Mouse (Mus musculus) c-Kit-positive CD71-positive TER-119-positive erythroid progenitor cells, embryonic 14.5 days (primary cell): ENCODE data around the gene Lrrc28.

Experiments used
- DNase-seq: peaks from one replicate; pipeline ENCODE4 v3.0.0-alpha.2; 2013; ENCODE audit warnings: low spot score

The Lrrc28 gene

DNA sequence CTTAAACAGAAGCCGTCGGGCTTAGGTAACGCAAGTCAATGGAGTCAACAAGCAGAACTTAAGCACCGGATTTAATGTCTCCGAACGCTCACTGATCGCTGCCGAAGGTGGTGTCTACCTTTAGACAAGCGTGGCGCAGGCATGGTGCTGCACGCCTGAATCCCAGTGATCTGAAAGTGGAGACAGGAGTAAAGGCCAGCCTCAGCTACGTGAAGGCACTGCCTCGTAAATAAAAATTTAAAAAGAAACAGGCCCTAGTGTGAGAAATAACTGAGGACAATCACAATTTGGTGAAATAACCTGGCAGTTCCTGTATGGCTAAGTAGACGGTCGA lies 580 bp upstream of the Lrrc28 start:
- DNase-seq: no peak

DNA sequence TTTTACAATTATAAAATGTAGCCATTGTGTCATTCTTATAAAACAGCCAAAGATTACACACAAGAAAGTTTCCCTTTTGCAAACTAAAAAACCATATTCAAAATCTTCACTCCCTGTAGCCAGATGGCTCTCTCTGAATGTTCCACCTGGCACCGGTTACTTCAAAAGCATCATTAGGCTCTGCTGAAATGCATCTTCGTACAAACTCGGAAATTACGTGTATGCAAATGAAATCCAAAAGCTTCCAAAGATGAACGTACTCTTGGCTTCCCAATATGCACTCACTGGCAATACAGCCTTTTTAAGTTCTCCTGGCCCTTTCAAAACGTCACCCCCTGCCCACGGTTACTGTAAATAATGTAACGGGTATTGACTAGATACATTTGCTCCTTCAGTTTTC lies 777 bp downstream of the Lrrc28 start:
- no peak for DNase-seq

DNA sequence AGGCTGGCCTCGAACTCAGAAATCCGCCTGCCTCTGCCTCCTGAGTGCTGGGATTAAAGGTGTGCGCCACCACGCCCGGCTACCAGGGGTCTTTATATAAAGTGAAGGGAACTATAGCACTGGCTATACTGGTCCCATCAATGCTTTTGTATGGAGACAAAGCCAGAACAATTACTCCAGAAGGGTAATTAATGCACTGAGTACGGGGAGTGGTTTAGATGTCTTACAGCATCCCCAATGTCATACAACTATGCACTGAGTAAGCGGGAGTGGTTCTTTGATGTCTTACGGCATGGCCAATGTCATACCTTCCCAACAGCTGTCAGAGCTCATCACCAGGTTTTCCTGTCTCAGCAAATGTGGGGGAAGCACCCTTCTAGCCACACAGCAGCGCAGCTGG lies 2.1 kb downstream of the Lrrc28 start:
- no peak for DNase-seq

DNA sequence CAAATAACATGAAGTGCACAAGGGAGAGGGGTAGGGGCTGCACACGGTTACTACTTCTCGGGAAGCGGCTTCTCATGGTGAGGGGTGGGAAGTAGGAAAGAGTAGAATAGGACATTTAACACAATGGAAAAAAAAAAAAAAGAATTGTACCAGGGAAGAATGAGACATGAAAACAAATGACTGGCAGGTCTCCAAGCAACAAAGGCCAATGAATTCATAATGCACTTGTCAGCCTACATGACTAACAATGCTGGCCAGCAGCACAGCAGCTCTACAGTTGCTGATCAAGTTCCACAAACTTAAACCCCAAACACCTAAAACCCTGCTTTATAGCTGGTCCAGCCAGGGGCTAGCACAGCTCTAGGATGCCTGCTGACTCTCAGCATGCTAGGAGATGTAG lies 6.1 kb downstream of the Lrrc28 start:
- DNase-seq: no peak

DNA sequence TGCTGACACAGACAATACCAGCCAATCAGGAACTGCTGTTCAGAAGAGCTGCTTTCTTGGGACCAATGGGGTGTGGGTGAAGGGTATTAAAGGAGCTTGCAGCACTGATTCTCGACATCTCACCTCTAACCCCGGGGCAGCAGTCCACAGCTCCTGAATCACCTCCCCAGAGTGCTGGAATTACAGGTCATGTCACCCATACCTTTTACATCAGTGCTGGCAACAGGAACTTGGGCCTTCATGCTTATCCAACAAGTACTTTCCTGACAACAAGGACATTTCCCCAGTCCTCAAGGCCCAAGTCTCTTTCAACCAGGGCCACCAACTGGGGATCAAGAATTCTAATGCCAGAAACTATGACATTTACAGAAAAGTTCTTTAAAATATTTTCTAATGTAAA lies 8.9 kb downstream of the Lrrc28 start:
- DNase-seq: no peak

DNA sequence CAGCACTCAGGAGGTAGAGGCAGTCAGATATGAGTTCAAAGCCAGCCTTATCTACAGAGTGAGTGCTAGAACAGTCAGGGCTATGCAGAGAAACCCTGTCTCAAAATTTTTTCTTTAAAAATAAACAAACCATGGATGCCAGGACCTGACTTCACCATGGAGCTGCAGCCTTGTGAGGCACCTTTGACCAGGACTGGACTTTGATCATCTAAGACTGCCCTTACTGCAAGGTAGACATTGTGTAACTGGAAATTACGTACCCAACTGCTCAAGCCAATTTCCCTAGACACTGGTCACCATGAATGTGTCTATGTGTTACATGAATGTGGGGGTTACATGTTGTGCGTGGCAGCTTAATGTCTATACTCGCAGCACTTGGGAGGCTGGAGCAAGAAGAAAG lies 10.9 kb downstream of the Lrrc28 start:
- DNase-seq: no peak

DNA sequence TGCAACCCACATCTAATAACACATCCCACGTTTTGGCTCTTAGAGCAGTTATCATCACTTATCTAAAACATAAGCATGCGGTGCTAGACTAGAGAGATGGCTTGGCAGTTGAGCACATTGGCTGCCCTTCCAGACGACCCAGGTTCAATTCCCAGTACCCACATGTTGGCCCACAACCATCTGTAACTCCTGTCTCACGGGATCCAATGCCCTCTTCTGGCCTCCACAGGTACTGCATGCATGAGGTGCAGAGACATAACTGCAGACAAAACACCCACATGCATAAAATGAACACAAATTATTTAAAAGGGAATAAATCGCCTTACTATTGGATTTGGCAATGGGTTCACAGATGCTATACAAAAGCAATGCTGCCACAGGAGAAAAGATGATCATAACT lies 12.7 kb downstream of the Lrrc28 start:
- DNase-seq: no peak

DNA sequence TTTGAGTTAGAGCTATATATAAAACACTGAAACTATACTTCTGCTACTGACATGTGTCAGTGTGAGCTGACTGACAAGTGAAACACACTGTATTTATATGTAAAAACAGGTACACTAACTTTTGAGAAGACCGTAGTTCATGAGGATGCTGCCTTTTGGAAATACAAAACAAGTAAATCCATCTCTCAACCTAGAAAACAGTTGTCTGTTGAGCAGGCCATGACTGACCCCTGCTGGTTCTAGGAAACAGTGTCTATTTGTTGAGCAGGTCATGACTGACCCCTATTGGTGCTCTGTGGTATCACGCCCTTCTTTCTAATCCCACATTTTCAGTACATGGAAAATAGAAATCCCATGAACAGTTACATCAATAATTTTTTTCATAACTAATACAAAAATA lies 14.3 kb downstream of the Lrrc28 start:
- peak; percentile 62 for DNase-seq

DNA sequence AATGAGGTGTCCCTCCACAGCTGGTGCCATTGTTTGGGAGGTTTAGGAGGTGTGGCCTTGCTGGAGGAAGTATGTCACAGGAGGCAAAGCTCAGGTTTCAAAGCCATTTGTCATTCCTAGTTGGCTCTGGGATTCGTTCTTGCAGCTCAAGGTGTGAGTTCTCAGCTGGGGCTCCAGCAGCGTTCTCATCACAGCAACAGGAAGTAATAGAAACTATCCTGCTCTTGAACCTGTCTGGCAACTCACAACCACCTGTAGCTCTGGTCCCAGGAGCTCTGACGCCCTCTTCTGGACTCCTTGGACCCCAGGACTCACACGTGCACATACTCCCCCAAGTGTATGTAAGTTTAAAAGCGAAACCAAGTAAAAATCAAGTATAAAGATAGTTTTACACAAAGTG lies 15.4 kb downstream of the Lrrc28 start:
- DNase-seq: no peak

DNA sequence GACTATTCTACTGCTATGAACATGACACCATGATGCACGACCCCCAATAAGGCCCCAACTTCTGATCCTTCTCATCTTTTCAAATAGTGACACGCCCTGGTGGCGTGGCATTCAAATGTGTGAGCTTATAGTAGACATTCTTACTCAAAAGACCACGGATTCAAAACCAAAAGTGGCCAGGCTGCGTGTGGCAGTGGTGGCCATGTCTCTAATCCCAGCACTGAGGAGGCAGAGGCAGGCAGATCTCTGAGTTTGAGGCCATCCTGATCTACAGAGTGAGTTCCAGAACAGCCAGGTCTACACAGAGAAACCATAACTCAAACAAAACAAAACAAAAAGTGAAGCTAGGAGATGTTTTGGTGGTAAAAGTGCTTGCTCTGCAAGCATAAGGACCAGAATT lies 18.4 kb downstream of the Lrrc28 start:
- no peak for DNase-seq

DNA sequence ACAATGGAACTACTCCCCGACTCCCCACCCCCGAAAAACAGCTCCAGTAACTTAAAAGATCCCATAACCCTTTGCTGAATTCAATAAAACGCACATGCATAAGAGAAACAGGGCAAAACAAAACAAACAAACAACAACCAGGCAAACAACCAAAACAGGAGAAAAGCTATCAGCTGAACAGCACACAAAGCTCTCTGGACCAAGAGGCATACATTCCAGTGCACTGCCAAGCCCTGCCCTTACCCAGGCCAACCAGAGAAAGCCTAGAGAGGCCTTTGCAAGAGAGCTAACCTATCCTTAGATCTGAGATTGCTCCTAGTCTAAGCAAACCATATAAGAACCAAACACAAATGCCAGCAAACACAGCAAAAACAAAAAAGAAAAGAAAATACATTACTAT lies 22.9 kb downstream of the Lrrc28 start:
- DNase-seq: no peak

DNA sequence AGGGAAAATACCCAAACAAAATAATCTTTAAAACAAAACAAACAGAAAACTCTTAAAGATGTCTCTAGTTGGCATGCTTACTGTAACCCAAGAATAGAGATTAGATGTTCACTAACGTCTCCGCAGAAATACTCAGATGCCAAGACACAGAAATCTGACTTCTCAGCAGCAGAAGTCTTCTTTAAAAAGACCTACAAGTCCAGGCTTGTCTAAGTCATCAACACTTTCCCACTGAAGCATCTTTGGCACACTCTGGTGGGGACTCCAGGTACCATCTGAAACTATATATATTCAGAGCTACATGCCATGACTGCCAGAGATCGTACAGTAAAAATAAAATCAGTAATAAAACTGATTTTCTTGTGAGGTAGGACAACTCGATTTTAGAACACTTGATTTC lies 25.2 kb downstream of the Lrrc28 start:
- no peak for DNase-seq

DNA sequence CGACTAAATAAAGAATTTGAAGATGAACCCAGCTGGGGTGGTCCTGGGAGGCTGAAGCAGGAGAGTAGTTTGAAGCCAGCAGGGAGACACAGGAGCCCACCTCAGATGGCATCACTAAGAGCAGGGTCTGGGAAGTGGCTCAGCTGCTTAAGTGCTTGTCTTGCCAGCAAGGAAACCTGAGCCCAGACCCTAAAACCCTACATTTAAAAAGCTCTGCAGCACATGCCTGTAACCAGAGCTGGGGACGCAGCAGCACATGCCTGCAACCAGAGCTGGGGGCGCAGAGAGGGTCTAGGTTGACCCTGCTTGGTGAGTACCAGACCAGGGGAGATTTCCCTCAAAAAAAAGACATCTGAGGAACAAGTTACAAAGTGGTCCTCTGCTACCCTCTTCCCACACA lies 26.8 kb downstream of the Lrrc28 start:
- no peak for DNase-seq

DNA sequence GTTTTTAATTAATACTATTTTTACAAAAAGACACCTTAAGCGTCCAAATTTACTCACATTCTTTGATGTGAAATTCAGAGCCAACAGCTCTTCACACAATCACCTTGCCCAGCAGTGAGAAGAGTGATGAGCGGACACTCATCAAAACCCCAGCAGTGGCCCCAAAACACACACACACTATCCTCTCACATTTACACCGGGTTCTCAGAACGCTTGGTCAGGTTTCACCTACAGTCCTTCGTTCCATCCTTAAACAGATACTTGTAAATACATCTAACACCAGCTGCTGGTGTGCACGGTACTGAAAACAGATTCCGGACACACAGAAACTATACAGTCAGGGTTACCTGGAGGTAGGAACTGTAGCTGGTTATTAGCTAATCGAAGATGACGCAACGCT lies 27.4 kb downstream of the Lrrc28 start:
- DNase-seq: no peak

DNA sequence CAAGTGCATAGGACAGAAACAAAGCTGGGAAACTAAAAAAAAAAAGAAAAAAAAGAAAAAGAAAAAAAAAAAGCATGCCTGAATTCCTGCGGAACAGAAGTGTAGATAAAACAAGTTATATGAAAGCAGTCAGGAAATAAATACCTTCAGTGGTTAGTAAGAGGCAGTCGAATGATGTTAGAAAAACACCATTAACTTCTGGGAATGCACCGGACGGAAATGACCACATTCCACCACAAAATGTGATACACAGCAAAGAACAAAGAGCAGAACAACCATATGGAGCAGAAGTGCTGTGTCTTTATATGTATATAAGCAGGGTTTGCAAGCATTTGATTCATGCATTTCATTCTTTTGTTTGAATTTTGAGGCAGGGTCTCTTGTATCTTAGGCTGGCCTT lies 28.2 kb downstream of the Lrrc28 start:
- DNase-seq: no peak

DNA sequence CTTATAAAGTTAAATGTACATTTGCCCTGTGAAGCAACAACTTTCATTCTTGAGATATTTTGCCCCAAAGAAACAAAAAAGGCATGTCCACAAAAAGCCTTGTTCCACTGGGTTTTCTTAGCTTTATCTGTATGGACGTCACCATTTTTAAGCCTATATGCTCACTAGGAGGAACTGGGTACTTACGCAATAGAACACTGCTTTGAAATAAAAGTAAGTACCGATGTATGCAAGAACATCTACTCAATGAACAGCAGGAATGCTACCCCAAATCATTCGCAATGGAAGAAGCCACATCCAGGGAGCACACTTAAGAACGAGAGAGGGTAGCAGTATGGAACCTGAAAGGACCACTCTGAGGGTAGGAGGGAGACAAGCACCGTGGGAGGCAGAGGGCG lies 30.6 kb downstream of the Lrrc28 start:
- no peak for DNase-seq

DNA sequence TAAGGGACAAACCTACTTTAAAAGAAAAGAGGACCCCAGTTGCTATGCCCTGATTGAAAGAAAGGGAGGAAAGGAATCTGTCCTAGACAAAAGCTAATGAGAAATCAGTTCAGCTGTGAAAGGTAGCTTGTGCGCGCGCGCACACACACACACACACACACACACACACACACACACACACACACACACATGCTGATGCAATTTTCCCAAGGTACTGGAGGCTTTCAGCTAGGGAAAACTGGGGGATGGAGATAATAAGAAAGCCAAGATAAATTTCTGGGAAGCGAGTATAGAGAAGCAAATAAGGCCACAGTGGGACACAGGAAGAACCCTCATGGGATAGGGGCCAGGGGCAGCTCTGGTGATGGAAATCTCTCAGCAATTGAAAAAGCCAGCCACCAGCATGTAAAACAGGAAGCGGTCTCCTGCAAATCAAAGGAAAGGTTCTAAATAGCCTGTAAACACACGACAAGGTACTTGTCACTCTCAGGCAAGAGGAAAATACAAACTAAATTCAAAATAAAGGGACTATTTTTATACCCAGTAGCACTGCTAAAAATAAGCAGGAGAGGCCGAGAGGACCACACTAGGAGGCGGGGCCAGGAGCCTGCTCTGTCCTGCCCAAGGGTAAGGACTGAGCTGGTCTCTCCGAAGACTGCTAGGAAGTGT lies 31.1 kb downstream of the Lrrc28 start:
- DNase-seq: no peak

DNA sequence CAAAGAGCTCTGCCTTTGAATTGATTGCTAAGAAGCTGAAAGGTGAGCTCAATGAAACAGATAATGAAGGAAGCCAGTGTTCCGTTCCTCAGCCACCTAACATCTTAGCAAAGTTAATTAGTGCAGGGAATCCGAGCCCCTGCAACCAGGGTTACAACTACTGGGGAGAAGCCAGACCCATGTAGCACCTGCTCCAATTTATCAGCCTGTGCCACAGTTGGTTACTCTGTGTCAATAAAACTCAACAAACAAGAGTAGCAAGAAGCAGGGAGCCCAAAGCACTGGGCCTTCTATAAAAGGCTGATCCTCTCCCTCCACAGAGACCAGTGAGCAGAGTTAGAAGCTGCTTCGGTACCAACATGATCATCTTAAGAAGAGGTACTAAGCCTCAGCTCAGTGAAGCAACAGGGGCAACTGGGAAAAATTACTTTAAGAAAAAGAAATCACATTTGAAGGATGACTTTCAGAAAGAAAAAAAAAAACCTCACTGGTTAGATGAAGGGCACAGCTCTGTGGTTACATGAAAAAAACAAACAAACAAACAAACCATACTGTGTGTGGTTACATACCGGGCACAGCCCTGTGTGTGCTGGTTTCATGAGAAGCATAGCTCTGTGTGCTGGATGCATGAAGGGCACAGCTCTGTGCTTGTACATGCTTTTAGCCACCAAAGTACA lies 36.6 kb downstream of the Lrrc28 start:
- DNase-seq: no peak

DNA sequence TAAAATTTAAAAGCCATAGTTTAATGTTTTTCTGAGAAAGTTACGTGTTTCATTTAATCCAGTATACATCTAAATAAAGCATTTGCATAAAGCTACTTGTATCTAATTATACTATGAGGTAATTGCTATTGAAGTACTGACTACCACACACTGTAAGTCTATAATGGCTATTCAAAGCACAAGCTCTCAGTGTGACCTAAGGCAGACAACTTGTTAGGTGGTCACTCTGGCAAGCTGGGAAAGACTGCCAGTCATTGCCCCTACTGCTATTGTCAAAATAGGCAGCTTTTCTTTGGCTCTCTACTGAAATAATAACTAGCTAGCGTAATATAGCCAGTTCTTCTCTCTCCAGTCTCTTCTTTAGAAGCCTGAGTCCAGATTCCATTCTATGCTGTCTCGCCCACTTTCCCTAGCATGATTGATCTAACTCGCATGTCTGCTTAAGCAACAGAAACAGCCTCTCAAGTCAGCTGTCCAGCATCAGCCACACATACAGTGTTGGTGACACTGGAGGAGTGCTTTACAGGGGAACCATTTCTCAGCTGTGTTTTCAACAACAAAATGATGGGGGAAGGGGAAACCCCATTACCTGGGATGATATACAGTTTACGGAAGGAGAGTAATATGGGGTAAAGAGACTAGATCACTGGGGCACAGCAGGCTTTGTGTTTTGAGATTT lies 37.3 kb downstream of the Lrrc28 start:
- no peak for DNase-seq

DNA sequence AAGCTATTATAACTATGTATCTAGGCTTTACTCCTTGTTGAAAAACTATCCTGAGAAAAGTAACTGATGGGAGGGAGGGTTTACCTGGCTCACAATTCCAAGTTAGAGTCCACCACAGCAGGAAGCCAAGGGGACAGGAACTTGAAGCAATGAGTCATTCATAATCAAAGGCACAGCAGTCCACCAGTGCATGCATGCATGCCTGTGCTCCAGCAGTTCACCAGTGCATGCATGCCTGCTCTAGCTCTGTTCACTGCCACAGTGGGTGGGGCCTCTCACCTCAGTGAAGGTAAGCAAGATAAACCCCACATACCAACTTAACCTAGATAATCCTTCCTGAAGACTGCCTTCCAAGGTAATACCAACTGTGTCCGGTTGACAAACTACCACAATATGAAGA lies 38.8 kb downstream of the Lrrc28 start:
- DNase-seq: no peak

DNA sequence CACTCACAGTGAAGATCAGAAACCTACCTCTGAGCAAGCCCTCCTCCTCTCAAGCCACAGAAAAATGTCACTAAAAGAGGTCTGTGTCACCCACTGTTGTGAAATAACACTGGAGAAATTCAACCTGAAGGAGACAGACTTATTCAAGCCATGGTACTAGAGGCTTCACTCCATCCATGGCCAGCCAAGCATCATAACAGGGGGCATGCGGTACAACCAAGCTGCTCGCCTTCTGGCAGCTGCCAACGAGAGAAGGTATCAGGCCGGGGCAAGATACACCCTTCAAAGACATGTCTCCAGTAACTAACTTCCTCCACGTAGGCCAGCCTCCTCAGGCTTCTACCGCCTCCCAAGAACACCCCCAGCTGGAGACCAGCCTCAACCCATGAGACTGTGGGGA lies 40.0 kb downstream of the Lrrc28 start:
- no peak for DNase-seq

DNA sequence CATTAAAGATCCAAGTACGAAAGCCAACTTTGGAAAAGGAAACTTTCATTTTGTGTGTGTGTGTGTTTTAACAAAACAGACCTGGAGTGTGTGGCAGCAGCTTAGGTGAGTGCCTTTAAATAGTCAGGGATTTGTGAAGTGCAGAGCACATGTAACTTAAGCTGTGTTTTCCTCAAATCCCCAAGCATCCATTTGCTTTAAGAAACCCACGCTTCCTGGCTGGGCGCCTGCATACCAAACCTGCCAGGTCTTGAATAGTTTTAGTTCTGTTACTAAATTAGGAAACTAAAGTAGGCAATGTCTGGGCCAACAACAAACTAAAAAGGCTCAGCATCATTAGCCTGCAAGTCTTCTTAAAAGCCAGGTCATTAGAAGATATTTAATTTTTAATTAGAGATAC lies 47.0 kb downstream of the Lrrc28 start:
- no peak for DNase-seq

DNA sequence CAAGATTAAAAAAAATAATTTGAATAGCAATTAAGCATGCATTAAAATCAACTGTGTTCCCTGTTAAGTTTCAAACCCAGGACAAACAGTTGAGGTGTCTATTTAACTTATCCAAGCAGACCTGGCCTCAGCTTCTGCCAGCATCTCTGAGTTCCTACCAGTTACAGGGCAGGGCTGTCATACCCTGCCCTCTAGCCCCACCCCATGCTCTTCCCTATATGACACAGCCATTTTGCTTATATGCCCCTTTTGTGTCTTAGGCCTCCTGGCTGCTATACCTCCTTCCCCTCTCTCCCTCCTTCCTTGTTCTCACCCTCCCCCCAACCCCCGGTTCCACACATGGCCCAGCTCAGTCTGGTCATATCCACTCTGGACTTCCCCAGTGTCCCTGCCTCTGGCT lies 48.1 kb downstream of the Lrrc28 start:
- no peak for DNase-seq

DNA sequence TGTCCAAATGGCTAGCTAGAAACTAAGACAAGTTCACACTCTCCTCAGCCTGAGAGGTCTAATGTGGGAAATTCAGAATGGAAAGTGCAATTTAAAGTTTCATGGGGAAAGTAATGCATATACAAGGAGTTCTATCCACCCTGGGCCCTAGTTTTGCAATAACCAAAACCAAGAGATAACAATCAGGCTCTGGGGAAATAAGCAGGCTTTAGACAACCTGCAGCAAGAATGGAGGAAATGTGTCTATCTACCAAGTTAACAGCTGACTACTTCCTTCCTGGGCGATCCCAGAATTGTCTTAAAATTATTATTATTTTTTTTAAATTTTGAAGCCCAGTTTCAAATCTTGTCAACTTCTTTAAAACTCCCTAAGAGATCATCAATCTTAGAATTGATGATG lies 48.7 kb downstream of the Lrrc28 start:
- DNase-seq: no peak
